Mouse (Mus musculus) forebrain, embryonic 11.5 days (tissue): ENCODE measurements at regions not wholly inside any gene's neighbourhood (a gene's known extent, or its start where the extent isn't known, plus 50 kb on each side); places are given as distances from the start of the nearest gene placed in this dataset.

Experiments
- ATAC-seq: fragments of 200-750 bp; cut with Nextera tagmentation; replicated peaks from 2 replicates; pipeline ENCODE4 v1.8.0; 2017; ENCODE audit warnings: moderate TSS enrichment; ENCODE audit not compliant: low FRiP score
- DNase-seq: peaks from one replicate; pipeline ENCODE4 v3.0.0-alpha.2; 2017; ENCODE audit warnings: low spot score
- H3K27ac ChIP-seq: fragments of 300-500 bp; sonication (generic); 2 replicates; pipeline ENCODE4 v1.5.1; 2014; ENCODE audit warnings: low read depth, low read length
- H3K27me3 ChIP-seq: fragments of 300-500 bp; sonication (generic); 2 replicates; pipeline ENCODE4 v1.6.1; 2014; ENCODE audit warnings: mild to moderate bottlenecking, low read length, mixed read lengths; ENCODE audit not compliant: control insufficient read depth, insufficient read depth
- H3K36me3 ChIP-seq: fragments of 300-500 bp; sonication (generic); 2 replicates; pipeline ENCODE4 v1.6.1; 2014; ENCODE audit warnings: mild to moderate bottlenecking, low read length, moderate library complexity, mixed read lengths; ENCODE audit not compliant: control insufficient read depth, insufficient read depth
- H3K4me1 ChIP-seq: fragments of 300-500 bp; sonication (generic); replicated peaks from 2 replicates; pipeline ENCODE4 v1.6.1; 2014; ENCODE audit warnings: low read length, mixed read lengths; ENCODE audit not compliant: control insufficient read depth, insufficient read depth
- H3K4me2 ChIP-seq: fragments of 300-500 bp; sonication (generic); 2 replicates; pipeline ENCODE4 v1.6.1; 2014; ENCODE audit warnings: low read depth, mild to moderate bottlenecking, low read length, moderate library complexity, mixed read lengths; ENCODE audit not compliant: severe bottlenecking
- H3K4me3 ChIP-seq: fragments of 300-500 bp; sonication (generic); 2 replicates; pipeline ENCODE4 v1.5.1; 2014; ENCODE audit warnings: low read depth, low read length
- H3K9ac ChIP-seq: fragments of 300-500 bp; sonication (generic); 2 replicates; pipeline ENCODE4 v1.6.1; 2014; ENCODE audit warnings: low read length
- H3K9me3 ChIP-seq: fragments of 300-500 bp; sonication (generic); 2 replicates; pipeline ENCODE4 v1.6.1; 2016; ENCODE audit warnings: low read length, mixed read lengths; ENCODE audit not compliant: control insufficient read depth
- WGBS: fragments of 180-500 bp; shearing (Covaris S2); extraction: QIAGEN DNeasy Blood & Tissue Kit; methylation state at CpG from one replicate; pipeline ENCODE4 v1.1.7; 2014; 5-methylcytosine and 5-hydroxymethylcytosine counted together

DNA sequence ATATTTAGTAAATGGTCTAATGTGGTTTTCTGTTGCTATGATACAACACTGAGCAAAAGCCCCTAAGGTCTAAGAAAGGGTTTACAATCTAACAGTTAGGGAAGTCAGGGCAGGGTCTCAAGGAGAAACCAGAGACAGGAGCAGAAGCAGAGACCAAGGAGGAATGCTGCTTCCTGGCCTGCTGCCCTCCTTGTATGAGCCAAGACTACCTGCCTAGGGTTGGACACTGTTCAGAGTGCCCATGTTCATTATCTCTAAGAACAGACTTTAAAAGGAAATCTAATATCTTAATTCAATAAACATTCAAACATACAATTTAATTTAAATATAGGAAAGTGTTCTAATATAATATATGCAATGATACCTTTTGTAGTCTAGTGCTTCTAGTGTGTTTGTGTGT, 63.0 kb upstream of the Tmem106b start:
- H3K27me3 ChIP-seq = no peaks in the 10 kb centered on the region
- H3K36me3 ChIP-seq = no peaks in the 10 kb centered on the region
- no peak overlapping the region for H3K27ac ChIP-seq
- ATAC-seq = no peak
- no peak overlapping the region for H3K4me2 ChIP-seq
- H3K9me3 ChIP-seq = no peaks in the 10 kb centered on the region
- DNase-seq = no peak
- H3K9ac ChIP-seq = no peak overlapping the region
- no peak overlapping the region for H3K4me3 ChIP-seq
- H3K4me1 ChIP-seq = no peaks in the 10 kb centered on the region

DNA sequence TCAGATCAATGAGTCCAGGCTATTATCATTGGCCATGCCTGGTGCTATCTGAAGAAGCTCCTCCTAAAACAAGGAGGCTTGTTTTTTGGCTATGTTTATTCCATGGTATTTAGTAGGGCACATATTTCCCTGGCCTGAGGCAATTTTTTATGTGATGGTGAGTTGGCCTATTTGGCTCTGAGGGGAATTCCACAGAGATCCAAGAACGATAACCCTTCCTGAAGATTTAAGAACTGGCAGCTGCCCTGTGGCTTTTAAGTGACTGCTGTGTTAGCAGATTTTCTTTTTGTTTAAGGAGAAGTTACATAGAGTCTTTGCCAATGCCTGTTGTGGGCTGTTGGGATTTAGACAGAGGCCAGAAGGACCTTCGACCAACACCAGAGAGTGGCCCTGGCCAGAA, 74.9 kb upstream of the Tmem106b start:
- Histone ChIP-seq H3K36me3 (no peaks in the 10 kb centered on the region), H3K9ac (no peak overlapping the region), H3K9me3 (no peaks in the 10 kb centered on the region), H3K27me3 (no peaks in the 10 kb centered on the region), H3K4me3 (no peak overlapping the region), H3K4me2 (no peak overlapping the region), H3K27ac (no peak overlapping the region), H3K4me1 (no peaks in the 10 kb centered on the region)
- ATAC-seq (no peak), DNase-seq (no peak)
- WGBS = 93% methylated on average over 2 of the region's 2 CpGs

DNA sequence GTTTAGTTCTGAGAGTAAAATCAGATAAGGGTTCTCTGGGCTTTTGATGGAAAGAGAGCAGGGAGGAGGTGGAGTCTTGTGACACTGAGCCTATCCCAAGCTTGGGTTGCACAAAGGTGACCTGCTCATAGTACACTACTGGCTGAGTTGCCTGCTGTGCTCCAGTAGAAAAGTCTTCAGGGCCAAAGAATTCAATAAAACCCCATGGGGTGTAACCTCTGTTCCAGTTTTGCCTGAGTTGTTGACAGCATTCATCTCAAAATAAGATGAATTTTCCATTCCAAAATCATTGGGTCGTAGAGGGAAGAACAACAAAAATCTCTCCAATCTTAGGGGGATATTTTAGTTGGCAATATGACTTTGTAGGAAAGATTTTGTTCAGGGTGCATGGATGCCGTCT, 75.8 kb upstream of the Tmem106b start:
- Histone ChIP-seq H3K9me3 (no peaks in the 10 kb centered on the region), H3K4me1 (no peaks in the 10 kb centered on the region), H3K27ac (no peak overlapping the region), H3K4me2 (no peak overlapping the region), H3K36me3 (no peaks in the 10 kb centered on the region), H3K9ac (no peak overlapping the region), H3K4me3 (no peak overlapping the region), H3K27me3 (no peaks in the 10 kb centered on the region)
- DNase-seq (no peak), ATAC-seq (no peak)
- WGBS = 84% methylated on average over 2 of the region's 2 CpGs

DNA sequence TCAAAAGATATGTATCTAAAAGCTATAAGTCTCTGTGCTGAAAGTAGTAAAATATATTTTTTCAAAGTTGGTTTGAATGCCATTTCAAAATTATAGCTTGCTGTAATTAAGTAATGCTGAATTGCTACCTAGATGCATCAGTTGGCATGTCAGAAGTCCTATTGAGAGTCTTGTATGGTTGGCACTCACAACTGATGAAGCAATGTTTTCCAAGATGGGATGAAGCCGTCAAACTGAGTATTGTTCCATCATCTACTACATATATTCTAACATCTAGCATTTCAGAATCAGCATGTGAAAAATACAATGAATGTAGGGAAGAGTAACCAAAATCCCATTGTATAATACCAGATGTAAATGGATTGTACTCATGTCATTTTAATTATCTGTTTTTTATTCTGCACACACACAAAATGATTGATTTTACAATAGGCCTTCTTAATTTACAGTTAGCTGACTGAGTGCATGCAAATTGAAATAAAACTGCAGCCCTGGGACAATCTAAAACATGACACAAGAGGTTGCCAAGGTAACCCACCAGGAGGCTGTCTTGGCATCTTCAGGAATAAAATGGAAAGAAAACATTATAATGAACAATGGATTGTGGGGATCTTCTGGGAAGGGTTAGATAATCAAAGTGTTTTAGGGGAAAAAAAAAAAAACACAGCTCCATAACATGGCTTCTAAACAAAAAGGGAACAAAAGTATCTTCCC, 92.2 kb upstream of the Tmem106b start:
- H3K27me3 ChIP-seq = no peaks in the 10 kb centered on the region
- H3K27ac ChIP-seq = no peak overlapping the region
- no peaks in the 10 kb centered on the region for H3K36me3 ChIP-seq
- H3K9ac ChIP-seq = no peak overlapping the region
- no peak for DNase-seq
- H3K4me1 ChIP-seq = no peaks in the 10 kb centered on the region
- no peaks in the 10 kb centered on the region for H3K9me3 ChIP-seq
- no peak; the same call in 1 of the 2 replicates for ATAC-seq
- 88% methylated on average over 1 of the region's 1 CpGs for WGBS
- no peak overlapping the region for H3K4me2 ChIP-seq
- no peak overlapping the region for H3K4me3 ChIP-seq

DNA sequence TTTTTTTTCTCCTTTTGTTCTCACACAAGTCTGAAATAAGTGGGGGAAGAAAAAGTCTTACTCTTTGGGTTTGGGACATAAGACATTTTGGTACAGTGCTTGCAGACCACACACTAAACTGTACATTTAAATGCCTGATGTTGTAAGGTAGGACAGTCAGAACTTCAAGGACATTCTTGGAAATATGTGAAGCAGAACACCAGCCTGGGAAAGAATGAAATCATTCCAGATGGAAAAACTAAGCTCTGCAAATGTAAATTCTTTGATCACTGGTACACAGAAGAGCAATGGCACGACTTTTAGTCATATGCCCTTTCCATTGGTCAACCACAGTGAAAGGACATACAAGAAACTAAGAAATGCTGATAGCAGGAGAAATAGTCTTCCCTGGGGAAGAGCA, 98.0 kb upstream of the Tmem106b start:
- H3K4me2 ChIP-seq = no peak overlapping the region
- no peaks in the 10 kb centered on the region for H3K9me3 ChIP-seq
- H3K27me3 ChIP-seq = no peaks in the 10 kb centered on the region
- DNase-seq (no peak), ATAC-seq (no peak)
- H3K9ac ChIP-seq = no peak overlapping the region
- H3K4me3 ChIP-seq = no peak overlapping the region
- no peaks in the 10 kb centered on the region for H3K36me3 ChIP-seq
- no peak overlapping the region for H3K27ac ChIP-seq
- H3K4me1 ChIP-seq = no peaks in the 10 kb centered on the region
- WGBS = 76% methylated on average over 1 of the region's 1 CpGs

- no peak for DNase-seq
- Histone ChIP-seq H3K4me1 (no peaks in the 10 kb centered on the region), H3K4me3 (no peak overlapping the region), H3K27ac (no peak overlapping the region), H3K27me3 (no peaks in the 10 kb centered on the region), H3K4me2 (no peak overlapping the region), H3K36me3 (no peaks in the 10 kb centered on the region), H3K9ac (no peak overlapping the region), H3K9me3 (no peaks in the 10 kb centered on the region)
- WGBS = 84% methylated on average over 2 of the region's 2 CpGs
- no peak for ATAC-seq
Measured at GRCm38 (mm10) chr6:12967291-12967690, 102.3 kb upstream of the Tmem106b start.

GRCm38 (mm10) chr6:12957797-12958196, 111.8 kb upstream of the Tmem106b start:
- no peak overlapping the region for H3K27ac ChIP-seq
- H3K9me3 ChIP-seq = no peaks in the 10 kb centered on the region
- H3K9ac ChIP-seq = no peak overlapping the region
- no peaks in the 10 kb centered on the region for H3K4me1 ChIP-seq
- 93% methylated on average over 6 of the region's 6 CpGs for WGBS
- H3K27me3 ChIP-seq = no peaks in the 10 kb centered on the region
- H3K4me3 ChIP-seq = no peak overlapping the region
- DNase-seq = no peak
- ATAC-seq = no peak
- H3K4me2 ChIP-seq = no peak overlapping the region
- H3K36me3 ChIP-seq = no peaks in the 10 kb centered on the region

DNA sequence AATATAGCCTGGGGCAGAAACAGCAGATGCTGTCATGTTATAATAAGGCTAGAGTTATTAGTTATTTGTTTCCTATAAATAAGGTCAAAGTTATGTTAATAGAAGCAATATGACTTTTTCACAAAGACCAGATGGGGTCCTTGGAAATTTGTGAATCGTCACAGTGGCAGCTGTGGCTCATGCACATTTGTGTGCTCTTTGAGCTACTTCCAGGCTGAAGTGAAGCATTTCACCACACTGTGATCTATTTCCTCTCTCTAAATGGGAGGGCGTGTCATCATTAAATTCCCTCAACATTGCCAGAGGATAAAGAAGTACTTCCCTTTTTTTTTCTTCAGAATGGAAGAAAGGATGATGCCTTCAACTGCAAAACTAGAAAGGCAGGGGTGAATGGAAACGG, 157.9 kb upstream of the Tmem106b start:
- Histone ChIP-seq H3K4me1 (no peaks in the 10 kb centered on the region), H3K36me3 (no peaks in the 10 kb centered on the region), H3K9me3 (no peaks in the 10 kb centered on the region), H3K4me3 (no peak overlapping the region), H3K27ac (no peak overlapping the region), H3K27me3 (no peaks in the 10 kb centered on the region), H3K4me2 (no peak overlapping the region), H3K9ac (no peak overlapping the region)
- no peak for ATAC-seq
- WGBS = 81% methylated on average over 3 of the region's 3 CpGs
- no peak for DNase-seq

GRCm38 (mm10) chr6:12892929-12893328, 143.7 kb upstream of the Thsd7a start:
- Histone ChIP-seq H3K4me1 (no peaks in the 10 kb centered on the region), H3K36me3 (no peaks in the 10 kb centered on the region), H3K4me3 (no peak overlapping the region), H3K27me3 (no peaks in the 10 kb centered on the region), H3K27ac (no peak overlapping the region), H3K9ac (no peak overlapping the region), H3K4me2 (no peak overlapping the region), H3K9me3 (no peaks in the 10 kb centered on the region)
- DNase-seq = no peak
- 65% methylated on average over 5 of the region's 5 CpGs for WGBS
- ATAC-seq = no peak
